Mouse (Mus musculus) neutrophil, adult 5-6 weeks (primary cell): ENCODE data around the gene Tmem216. TPM values are rescaled to one million over a fixed set of nuclear protein-coding genes. Genes with fewer than 3 reads are reported as not detected.
"Not testable (repeated sequence)": the region's sequence is repeated elsewhere in the genome, so short reads cannot be mapped to it uniquely, and the experiment has no call there.

ENCODE experiments used
- ATAC-seq: fragments of 151-379, 151-347 bp; 2 replicates; pipeline ENCODE4 v1.8.0; 2017; ENCODE audit warnings: mild to moderate bottlenecking, moderate TSS enrichment; ENCODE audit not compliant: insufficient number of reproducible peaks, poor library complexity, low FRiP score, severe bottlenecking; ENCODE audit errors: extremely low read depth
- total RNA-seq: library from RNA; stranded (forward); fragments of 200-1000 nt; gene quantifications from 2 replicates; pipeline ENCODE4 v1.2.3, GENCODE M21; 2017

Tmem216 gene
- total RNA-seq, 1 experiment from 2014 or later: 9.3 TPM

DNA sequence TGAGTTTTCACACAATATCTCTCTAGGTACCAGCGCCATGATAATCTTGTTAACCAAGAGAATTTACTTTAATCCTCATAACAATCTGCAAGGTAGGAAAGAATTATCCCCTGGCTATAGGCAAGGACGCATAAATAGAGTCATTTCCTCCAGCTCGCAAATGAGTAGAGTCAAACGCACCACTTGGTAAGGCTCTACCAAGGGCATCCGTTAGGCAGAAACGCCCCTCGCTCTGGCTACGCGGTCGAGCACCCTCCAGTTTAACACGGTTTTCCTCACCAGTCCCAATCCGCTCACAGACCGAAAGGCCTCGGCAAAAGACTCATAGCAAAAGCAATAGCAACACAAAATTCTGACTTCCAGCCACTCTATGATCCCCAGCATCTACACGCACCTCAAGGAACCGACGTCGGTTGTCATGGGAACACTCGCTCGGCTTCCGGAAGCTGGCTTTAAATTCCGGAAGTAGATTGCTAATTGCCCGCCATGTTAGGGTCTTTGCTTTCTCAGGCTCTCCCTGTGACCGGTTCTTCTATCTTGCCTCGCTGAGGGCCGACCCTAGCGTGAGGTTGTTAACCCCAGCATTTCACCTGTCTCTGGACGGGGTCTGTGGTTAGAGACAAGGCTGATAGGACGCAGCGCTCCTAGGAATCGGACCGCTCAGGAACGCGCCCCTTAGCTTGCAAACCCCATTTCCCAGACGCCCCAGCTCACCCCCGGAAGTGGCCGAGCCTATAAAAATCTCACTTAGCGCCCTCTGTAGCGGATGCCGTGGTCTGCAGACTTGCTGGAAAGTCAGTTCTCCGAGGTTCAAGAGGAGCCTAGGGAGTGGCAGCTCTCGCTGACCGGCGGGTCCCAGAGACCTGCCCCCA is 20.9 kb upstream of the Tmem216 start, which contains the start of the genes Cyb561a3 and Tmem138:
Gene Cyb561a3 (plus strand): TSS at position 483 of the 872 bp plus-strand sequence.
Gene Tmem138 (minus strand): TSS at position 673 of the 872 bp plus-strand sequence.
- ATAC-seq: peak; percentile 76

DNA sequence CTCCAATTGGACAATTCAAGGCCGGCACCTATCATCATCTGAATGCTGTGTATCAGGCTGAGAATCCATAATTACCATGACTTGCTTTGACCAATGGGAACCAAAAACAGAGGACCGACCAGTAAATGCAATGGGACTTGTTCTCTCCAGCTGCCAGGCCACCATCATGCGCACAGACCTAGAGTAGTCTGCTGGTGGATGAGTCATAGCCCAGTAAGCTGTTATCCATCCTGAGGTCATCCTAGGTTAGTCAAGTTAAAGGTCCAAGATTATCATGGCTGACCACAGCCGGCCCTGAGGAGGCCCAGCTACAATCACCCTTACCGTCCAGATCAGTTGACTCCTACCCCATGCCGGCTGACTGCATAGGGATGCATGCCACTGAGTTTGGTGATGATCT is 13.6 kb upstream of the Tmem216 start:
- no peak for ATAC-seq

GRCm38 (mm10) chr19:10565217-10565616 is 9.2 kb upstream of the Tmem216 start:
- no peak for ATAC-seq

DNA sequence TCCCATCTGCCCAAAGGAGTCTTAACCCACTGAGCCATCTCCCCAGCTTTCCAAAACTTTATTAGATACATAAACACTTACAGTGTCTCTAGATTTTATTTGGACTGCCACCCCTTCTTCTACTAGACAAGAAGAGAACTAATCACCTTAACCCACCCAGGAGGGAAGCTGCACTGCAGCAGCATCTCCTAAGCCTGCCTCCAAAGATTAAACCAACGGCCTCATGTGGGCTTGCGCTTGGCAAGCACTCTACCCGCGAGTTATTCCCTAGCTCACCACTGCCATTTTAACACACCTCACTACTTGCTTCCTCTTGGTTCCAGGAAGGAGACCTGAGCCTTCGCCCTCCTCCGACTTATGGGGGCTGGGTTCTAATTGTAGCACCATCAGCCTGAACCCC is 8.2 kb upstream of the Tmem216 start:
- no peak for ATAC-seq

DNA sequence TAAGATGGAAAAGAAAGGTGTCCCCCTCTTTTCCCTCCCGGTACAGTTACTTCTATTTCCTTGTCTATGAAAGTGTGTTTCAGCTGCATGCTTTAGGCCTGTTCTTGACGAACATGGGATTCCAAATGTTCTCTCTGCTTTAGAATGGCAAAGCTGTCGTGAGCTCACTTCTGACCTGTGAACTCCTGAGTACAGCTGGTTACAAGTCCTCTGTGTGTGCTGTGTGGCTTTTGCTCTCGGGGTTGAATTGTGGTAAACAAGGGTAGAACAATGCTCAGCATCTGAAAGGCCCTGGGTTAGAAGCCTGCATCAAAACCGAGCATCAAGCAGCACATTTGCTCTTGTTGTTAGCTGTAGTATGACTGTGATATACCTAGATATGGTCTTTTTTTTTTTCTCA is 6.3 kb upstream of the Tmem216 start:
- no peak for ATAC-seq

DNA sequence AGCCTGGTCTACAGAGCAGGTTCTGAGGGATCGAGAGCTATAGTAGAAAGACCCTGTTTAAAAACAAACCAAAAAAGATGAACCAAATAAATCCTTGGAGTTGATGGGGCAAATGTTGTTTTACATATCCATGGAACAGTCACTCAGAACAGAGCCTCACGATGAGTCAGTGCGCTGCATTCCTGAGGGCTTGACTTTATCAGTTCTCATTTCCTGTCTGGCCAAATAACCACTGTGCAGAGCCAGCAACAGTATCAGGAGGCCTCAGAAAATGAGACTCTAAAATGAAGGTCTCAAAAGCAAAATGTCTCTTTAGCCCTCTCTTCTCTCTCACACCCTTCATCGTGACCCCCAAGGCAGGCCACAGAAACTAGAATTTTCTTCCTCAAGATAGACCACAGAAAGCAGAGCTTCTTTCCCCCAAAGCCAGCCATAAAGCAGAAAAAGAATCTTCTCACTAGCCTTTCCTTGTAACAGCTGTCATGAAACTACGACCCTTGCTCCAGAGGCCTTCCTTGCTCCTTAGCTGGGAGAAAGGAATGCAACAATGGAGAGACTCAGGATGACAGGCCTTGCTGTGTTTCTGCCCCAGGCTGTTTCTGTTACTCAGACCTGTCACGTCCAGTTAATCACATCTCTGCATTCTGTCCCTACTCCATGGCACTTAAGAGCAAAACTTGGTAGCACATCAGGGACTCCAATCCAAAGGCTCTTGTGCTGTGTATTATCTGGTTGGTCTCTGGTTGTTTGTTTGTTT is 5.7 kb upstream of the Tmem216 start:
- ATAC-seq: no peak

DNA sequence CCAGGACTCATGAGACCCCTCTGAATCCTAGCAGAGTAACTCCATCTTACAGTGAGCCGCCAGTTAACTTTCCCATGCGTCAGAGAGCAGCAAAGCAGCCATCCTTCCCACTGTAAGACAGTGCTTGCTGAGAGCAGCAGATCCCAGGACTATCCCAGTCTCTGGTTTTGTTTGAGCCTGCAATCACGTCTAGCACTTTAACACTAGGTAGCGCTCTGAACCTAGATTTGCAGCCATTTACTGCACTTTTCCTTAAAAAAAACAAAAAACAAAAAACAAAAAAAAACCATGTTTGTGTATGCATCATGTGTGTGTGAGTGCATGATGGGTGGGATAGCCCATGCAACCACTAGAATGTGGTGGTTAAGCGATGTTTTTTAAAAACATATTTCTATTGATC is 4.1 kb upstream of the Tmem216 start:
- ATAC-seq: no peak

DNA sequence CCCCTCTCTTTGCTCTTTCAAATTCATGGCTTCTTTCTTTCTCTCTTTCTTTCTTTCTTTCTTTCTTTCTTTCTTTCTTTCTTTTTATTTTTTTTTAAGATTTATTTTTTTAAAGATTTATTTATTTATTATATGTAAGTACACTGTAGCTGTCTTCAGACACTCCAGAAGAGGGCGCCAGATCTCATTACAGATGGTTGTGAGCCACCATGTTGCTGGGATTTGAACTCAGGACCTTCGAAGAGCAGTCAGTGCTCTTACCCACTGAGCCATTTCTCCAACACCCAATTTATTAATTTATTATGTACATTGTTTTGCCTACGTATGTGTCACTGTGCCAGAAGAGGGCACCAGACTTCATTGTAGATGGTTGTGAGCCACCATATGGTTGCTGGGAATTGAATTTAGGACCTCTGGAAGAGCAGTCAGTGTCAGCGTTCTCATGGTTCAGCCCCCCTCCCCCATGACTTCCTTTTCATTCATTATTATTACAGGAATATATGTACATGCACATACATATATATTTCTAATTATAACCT is 1.9 kb upstream of the Tmem216 start:
- not testable (repeated sequence) for ATAC-seq

- no peak for ATAC-seq
Observed at GRCm38 (mm10) chr19:10557430-10557829, 1.4 kb upstream of the Tmem216 start.

- no peak for ATAC-seq
Observed at GRCm38 (mm10) chr19:10557001-10557400, 963 bp upstream of the Tmem216 start.

DNA sequence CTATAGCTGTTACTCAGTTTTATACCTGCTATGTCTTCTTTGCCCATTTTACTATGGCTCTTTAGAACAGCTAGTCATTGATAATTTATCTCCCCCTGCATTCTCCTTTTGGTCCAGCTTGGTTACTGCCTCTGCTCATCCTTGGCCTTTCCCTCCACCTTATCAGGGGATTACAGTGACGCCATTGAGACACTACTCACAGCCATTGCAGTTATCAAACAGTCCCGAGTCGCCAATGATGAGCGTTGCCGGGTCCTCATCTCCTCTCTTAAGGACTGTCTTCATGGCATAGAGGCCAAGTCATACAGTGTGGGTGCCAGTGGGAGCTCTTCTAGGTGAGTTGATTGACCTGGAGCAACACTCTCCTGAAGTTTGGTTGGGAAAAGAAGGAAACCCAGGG is 16.6 kb downstream of the Tmem216 start:
- no peak for ATAC-seq

DNA sequence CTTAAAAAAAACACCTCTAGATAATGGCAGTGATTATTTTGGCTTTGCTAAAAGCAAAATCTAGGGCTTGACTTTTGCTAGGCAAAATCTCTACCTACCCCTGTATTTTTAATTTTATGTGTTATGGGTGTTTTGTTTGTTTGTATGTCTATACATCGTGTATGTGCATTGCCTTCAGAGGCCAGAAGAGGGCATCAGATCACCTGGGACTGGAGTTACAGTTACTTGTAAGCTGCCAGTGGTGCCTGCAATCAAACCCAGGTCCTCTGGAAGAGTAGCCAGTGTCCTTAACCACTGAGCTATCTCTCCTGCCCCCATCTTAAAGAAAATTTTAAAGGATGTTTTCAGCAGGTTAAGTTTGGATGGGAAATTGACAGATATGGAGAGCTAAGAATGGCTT is 26.0 kb downstream of the Tmem216 start:
- ATAC-seq: no peak

DNA sequence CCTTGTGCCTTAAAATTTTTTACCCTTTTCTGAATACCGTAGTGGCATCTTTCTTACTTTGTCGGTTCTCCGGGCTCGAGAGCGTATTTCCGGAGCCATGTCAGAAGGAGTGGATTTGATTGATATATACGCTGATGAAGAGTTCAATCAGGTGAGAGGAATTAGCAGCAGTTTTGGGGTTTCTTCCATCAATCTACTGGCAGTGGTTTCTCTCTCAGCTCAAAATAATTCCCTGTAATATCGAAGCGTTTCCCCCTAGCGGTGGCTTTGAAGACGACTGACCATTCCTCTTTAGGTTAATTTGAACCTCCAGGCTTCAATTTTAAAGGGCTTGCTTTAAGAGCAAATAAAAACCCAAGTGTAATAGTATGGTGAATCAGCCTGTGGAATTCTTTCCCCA is 30.1 kb downstream of the Tmem216 start, which contains the start of gene Sdhaf2:
Gene Sdhaf2 (minus strand): TSS at position 233 of the 400 bp plus-strand sequence.
- ATAC-seq: peak; percentile 35; the same call in 1 of the 2 replicates

DNA sequence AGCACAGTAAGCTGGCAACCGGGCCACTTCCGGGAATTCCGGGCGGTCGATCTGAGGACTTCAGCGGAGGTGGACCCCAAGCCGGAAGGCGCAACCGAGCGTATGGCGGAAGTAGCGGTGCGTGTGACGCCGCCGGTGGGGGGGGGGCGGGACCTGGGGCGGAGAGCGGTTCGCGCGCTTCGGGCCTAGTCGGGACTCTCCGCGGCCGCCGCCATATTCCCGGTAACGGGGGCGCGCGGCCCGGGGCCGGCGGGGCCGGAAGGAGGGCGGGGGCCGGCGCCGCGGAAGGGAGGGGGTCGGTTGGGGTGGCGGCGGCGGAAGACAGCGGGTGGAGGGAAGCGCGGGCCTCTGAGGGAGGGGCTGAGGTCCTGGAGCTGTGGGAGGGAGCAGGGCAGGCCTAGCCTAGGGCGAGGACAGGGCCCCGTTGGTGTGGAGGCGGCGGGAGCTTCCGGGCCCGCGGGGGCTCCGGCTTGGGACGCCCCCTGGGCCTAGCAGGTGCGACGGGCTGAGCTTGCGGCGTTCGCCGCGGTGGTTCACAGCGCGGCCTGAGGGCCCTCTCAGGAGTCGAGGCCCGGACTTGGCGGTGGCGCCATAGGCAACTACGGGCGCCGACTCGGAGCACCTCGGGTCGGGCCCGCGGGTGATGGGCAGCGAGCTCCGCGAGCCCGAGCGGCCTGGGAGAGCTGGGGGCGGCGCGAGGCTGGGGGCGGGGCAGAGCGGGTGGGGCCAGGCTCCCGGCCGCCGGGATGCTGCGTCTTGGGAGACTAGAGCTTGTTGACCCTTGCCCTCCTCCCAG is 30.7 kb downstream of the Tmem216 start, which contains the start of gene Cpsf7:
Gene Cpsf7 (plus strand): TSS at position 161 of the 796 bp plus-strand sequence.
- peak; percentile 85 for ATAC-seq

GRCm38 (mm10) chr19:10524784-10525105 is 31.3 kb downstream of the Tmem216 start:
- no peak for ATAC-seq

DNA sequence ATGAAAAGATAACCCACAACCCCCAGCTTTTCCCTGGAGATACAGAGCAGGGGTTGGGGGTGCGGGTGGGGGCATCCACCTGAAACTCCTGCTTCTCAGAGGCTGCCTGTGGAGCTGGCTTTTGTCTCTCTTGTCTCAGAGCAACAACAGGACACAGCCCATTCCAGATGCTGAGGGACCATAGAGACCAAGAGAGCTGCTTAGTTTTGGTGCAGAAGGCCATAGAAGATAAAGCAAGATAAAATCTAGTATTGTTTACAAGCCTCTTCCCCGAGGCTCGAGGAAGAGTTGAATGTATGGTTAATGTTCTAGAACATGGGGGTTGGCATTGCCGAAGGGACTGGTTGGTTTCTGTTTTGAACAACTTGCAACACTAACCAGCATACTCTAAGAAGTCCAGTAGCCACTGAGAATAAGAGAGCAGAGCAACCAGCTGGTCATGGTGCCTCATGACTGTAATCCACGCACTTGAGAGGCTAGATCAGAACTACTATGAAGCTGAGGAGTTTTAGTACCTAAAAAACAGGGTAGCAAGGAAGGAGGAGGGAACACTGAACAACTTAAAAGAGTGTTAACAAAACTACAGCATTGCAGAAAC is 32.5 kb downstream of the Tmem216 start:
- no peak for ATAC-seq

DNA sequence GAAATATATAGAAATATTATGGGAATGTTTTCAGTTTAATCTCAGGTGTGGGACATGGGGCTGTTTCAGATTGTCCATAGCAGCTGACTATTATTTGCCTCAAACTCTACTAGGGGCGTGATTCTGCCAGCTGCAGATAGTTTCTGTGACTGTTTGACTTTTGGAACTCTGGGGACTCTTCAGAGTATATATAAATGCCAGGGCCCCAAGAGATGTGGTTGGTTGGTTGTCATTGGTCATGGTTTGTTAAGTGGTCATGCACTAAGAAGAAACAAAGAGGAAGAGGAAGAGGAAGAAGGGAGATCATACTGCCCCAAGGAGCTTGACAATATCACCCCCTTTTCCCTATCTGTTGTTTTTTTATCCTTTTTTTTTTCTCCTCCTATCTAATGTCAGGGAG is 34.1 kb downstream of the Tmem216 start:
- ATAC-seq: no peak

GRCm38 (mm10) chr19:10520355-10520754 is 35.7 kb downstream of the Tmem216 start:
- ATAC-seq: no peak
